Mouse (Mus musculus) CH12.LX (cell line): ENCODE results near the gene Lce3f. TPM values are rescaled to one million over a fixed set of nuclear protein-coding genes. Genes with fewer than 3 reads are reported as not detected.

Experiments used
- DNase-seq: peaks from one replicate; pipeline ENCODE4 v3.0.0-alpha.2; 2013; ENCODE audit errors: extremely low read depth
- H3K27ac ChIP-seq: 2 replicates; pipeline ENCODE4 v1.5.1; 2012; ENCODE audit warnings: low read depth, mild to moderate bottlenecking, control low read depth, moderate library complexity; ENCODE audit not compliant: insufficient read depth
- H3K27me3 ChIP-seq: replicated peaks from 2 replicates; pipeline ENCODE3; 2012; ENCODE audit warnings: inconsistent platforms
- H3K36me3 ChIP-seq, 2 experiments: replicated peaks in 1 of 2; 2 replicates each; pipeline versions ENCODE3 to v1.6.1; 2012; ENCODE audit warnings: inconsistent platforms in 1 of 2, low read length in 1 of 2, mild to moderate bottlenecking in 1 of 2, mixed read lengths in 1 of 2, moderate library complexity in 1 of 2; ENCODE audit not compliant: control insufficient read depth in 1 of 2, insufficient read depth in 1 of 2
- H3K4me1 ChIP-seq, 2 experiments: 2 replicates each; pipeline ENCODE4 v1.6.1; 2012; ENCODE audit warnings: inconsistent platforms in 1 of 2, moderate library complexity in 1 of 2; ENCODE audit not compliant: insufficient read depth in 2 of 2, control insufficient read depth in 1 of 2
- H3K4me2 ChIP-seq: 2 replicates; pipeline ENCODE4 v1.6.1; 2012; ENCODE audit warnings: low read depth, mild to moderate bottlenecking, control low read depth; ENCODE audit not compliant: poor library complexity, insufficient read depth, severe bottlenecking
- H3K4me3 ChIP-seq, 3 experiments: fragments of 150-350 bp in 1 of 3; sonication (generic) in 1 of 3; replicated peaks in 1 of 3; 2 replicates each; pipeline versions ENCODE3 to v1.5.1; 2011 to 2012; ENCODE audit warnings: low read depth in 2 of 3, low read length in 2 of 3, mild to moderate bottlenecking in 2 of 3, moderate library complexity in 2 of 3, control low read depth in 1 of 3, improper control_type of control experiment in 1 of 3, inconsistent platforms in 1 of 3, mixed read lengths in 1 of 3; ENCODE audit not compliant: poor library complexity in 1 of 3
- H3K79me2 ChIP-seq: replicated peaks from 2 replicates; pipeline ENCODE4 v1.6.1; 2012; ENCODE audit warnings: mild to moderate bottlenecking, moderate library complexity; ENCODE audit not compliant: control insufficient read depth, poor library complexity, insufficient read depth, severe bottlenecking; ENCODE audit errors: extremely low read depth
- H3K9ac ChIP-seq: 2 replicates; pipeline ENCODE4 v1.6.1; 2012; ENCODE audit warnings: low read depth, mild to moderate bottlenecking, control low read depth, moderate library complexity; ENCODE audit not compliant: insufficient read depth
- H3K9me3 ChIP-seq: replicated peaks from 2 replicates; pipeline ENCODE3; 2012; ENCODE audit warnings: low read length, inconsistent platforms, mixed read lengths
- CTCF ChIP-seq, 2 experiments: IDR thresholded peaks in 1 of 2; conservative IDR thresholded peaks in 1 of 2; 2 replicates each; pipeline ENCODE4 v1.5.1; 2011 to 2012; ENCODE audit warnings: low read depth in 2 of 2, low read length in 2 of 2, improper control_type of control experiment in 1 of 2, inconsistent platforms in 1 of 2, mild to moderate bottlenecking in 1 of 2, moderate library complexity in 1 of 2
- RAD21 ChIP-seq: IDR thresholded peaks from 2 replicates; pipeline ENCODE4 v1.6.1; 2011; ENCODE audit warnings: low read depth, mild to moderate bottlenecking, low read length, improper control_type of control experiment, moderate library complexity
- SMC3 ChIP-seq: IDR thresholded peaks from 2 replicates; pipeline ENCODE4 v1.6.1; 2011; ENCODE audit warnings: low read depth, low read length, improper control_type of control experiment
- USF1 ChIP-seq: IDR thresholded peaks from 2 replicates; pipeline ENCODE4 v1.6.1; 2014; ENCODE audit warnings: low read depth, mild to moderate bottlenecking, inconsistent platforms, low read length, improper control_type of control experiment
- dilution Hi-C: fragments of 300-500 bp; cut with MboI; formaldehyde crosslinking; loops from 2 replicates; pipeline ENCODE4 v1.14.3; 2020; ENCODE audit warnings: low sequenced_read_pairs; ENCODE audit not compliant: extremely low pct_unique_long_range_greater_than_20kb, extremely low pct_ligation_motif_present
- in situ Hi-C: fragments of 300-500 bp; cut with MboI; formaldehyde crosslinking; loops from 3 replicates; pipeline ENCODE4 v1.14.3; 2019; ENCODE audit warnings: low sequenced_read_pairs, low pct_ligation_motif_present, low pct_unique_long_range_greater_than_20kb, mixed read lengths
- polyA plus RNA-seq: library from polyadenylated mRNA; unstranded; fragments of >175 nt; gene quantifications from 2 replicates; pipeline ENCODE4 v1.2.1, GENCODE M21; 2012; ENCODE audit warnings: low read depth; ENCODE audit not compliant: insufficient read length
- total RNA-seq, 2 experiments: library from RNA; depleted of rRNA; stranded (reverse); fragments of 300-350 nt in 1 of 2; fragments of >200 nt in 1 of 2; gene quantifications; 2 replicates each; pipeline ENCODE4 v1.2.3; 2012 to 2014

The Lce3f gene
- total and polyA plus RNA-seq, 3 experiments = not detected

GRCm38 (mm10) chr3:93031450-93031849 lies 39.4 kb downstream of the Lce3f start:
- Histone ChIP-seq H3K4me1 (no peaks in the 10 kb centered on the region), H3K27me3 (no peaks in the 10 kb centered on the region), H3K4me2 (no peak overlapping the region), H3K4me3 (no peak overlapping the region), H3K36me3 (no peaks in the 10 kb centered on the region), H3K79me2 (no peaks in the 10 kb centered on the region), H3K9ac (no peak overlapping the region), H3K27ac (no peak overlapping the region), H3K9me3 (no peaks in the 10 kb centered on the region)
- dilution Hi-C loops (no loop called here), in situ Hi-C loops (no loop called here)
- peak; percentile 71 for DNase-seq
- TF ChIP-seq CTCF (conservative IDR thresholded peaks at IDR 0.05 in 1 of 2, IDR thresholded peaks at IDR 0.05 in 1 of 2; ENCODE audit: low read depth in 2 of 2, low read length in 2 of 2) (peak; percentile 73 to 78), SMC3 (peak; percentile 45), USF1 (no peak), RAD21 (peak; percentile 77)

Other genes with a start within 250 kb of the Lce3f start
- not detected in 2 replicates for gene Lce1g, start 239.9 kb upstream of the Lce3f start, total RNA-seq (2012; rRNA removed)
- gene Lce1g, start 239.9 kb upstream of the Lce3f start, total RNA-seq (2014; rRNA removed) = not detected in 2 replicates
- gene Lce1g, start 239.9 kb upstream of the Lce3f start, polyA plus RNA-seq = not detected in 2 replicates
- not detected in 2 replicates for gene Lce1h, start 227.2 kb upstream of the Lce3f start, total RNA-seq (2012; rRNA removed)
- not detected in 2 replicates for gene Lce1h, start 227.2 kb upstream of the Lce3f start, total RNA-seq (2014; rRNA removed)
- gene Lce1h, start 227.2 kb upstream of the Lce3f start, polyA plus RNA-seq = not detected in 2 replicates
- gene Lce1i, start 213.3 kb upstream of the Lce3f start, total RNA-seq (2012; rRNA removed) = not detected in 2 replicates
- not detected in 2 replicates for gene Lce1i, start 213.3 kb upstream of the Lce3f start, total RNA-seq (2014; rRNA removed)
- not detected in 2 replicates for gene Lce1i, start 213.3 kb upstream of the Lce3f start, polyA plus RNA-seq
- gene Lce1j, start 201.7 kb upstream of the Lce3f start, total RNA-seq (2012; rRNA removed) = not detected in 2 replicates
- gene Lce1j, start 201.7 kb upstream of the Lce3f start, total RNA-seq (2014; rRNA removed) = not detected in 2 replicates
- gene Lce1j, start 201.7 kb upstream of the Lce3f start, polyA plus RNA-seq = not detected in 2 replicates
- gene Lce1k, start 184.3 kb upstream of the Lce3f start, total RNA-seq (2012; rRNA removed) = not detected in 2 replicates
- not detected in 2 replicates for gene Lce1k, start 184.3 kb upstream of the Lce3f start, total RNA-seq (2014; rRNA removed)
- not detected in 2 replicates for gene Lce1k, start 184.3 kb upstream of the Lce3f start, polyA plus RNA-seq
- gene Kprp, start 165.0 kb upstream of the Lce3f start, total RNA-seq (2012; rRNA removed) = not detected in 2 replicates
- gene Kprp, start 165.0 kb upstream of the Lce3f start, total RNA-seq (2014; rRNA removed) = not detected in 2 replicates
- gene Kprp, start 165.0 kb upstream of the Lce3f start, polyA plus RNA-seq = not detected in 2 replicates
- gene Lce1l, start 140.9 kb upstream of the Lce3f start, total RNA-seq (2012; rRNA removed) = not detected in 2 replicates
- not detected in 2 replicates for gene Lce1l, start 140.9 kb upstream of the Lce3f start, total RNA-seq (2014; rRNA removed)
- gene Lce1l, start 140.9 kb upstream of the Lce3f start, polyA plus RNA-seq = not detected in 2 replicates
- gene 2310050C09Rik, start 122.0 kb upstream of the Lce3f start, total RNA-seq (2012; rRNA removed) = not detected in 2 replicates
- gene 2310050C09Rik, start 122.0 kb upstream of the Lce3f start, total RNA-seq (2014; rRNA removed) = not detected in 2 replicates
- gene 2310050C09Rik, start 122.0 kb upstream of the Lce3f start, polyA plus RNA-seq = not detected in 2 replicates
- gene Lce3a, start 66.0 kb upstream of the Lce3f start, total RNA-seq (2012; rRNA removed) = not detected in 2 replicates
- gene Lce3a, start 66.0 kb upstream of the Lce3f start, total RNA-seq (2014; rRNA removed) = not detected in 2 replicates
- gene Lce3a, start 66.0 kb upstream of the Lce3f start, polyA plus RNA-seq = not detected in 2 replicates
- gene Lce3b, start 59.2 kb upstream of the Lce3f start, total RNA-seq (2012; rRNA removed) = not detected in 2 replicates
- not detected in 2 replicates for gene Lce3b, start 59.2 kb upstream of the Lce3f start, total RNA-seq (2014; rRNA removed)
- not detected in 2 replicates for gene Lce3b, start 59.2 kb upstream of the Lce3f start, polyA plus RNA-seq
- gene Lce3c, start 47.7 kb upstream of the Lce3f start, total RNA-seq (2012; rRNA removed) = not detected in 2 replicates
- gene Lce3c, start 47.7 kb upstream of the Lce3f start, total RNA-seq (2014; rRNA removed) = not detected in 2 replicates
- gene Lce3c, start 47.7 kb upstream of the Lce3f start, polyA plus RNA-seq = not detected in 2 replicates
- not detected in 2 replicates for gene Lce3d, start 34.8 kb upstream of the Lce3f start, total RNA-seq (2012; rRNA removed)
- gene Lce3d, start 34.8 kb upstream of the Lce3f start, total RNA-seq (2014; rRNA removed) = not detected in 2 replicates
- gene Lce3d, start 34.8 kb upstream of the Lce3f start, polyA plus RNA-seq = not detected in 2 replicates
- gene Lce3e, start 25.2 kb upstream of the Lce3f start, total RNA-seq (2012; rRNA removed) = not detected in 2 replicates
- not detected in 2 replicates for gene Lce3e, start 25.2 kb upstream of the Lce3f start, total RNA-seq (2014; rRNA removed)
- not detected in 2 replicates for gene Lce3e, start 25.2 kb upstream of the Lce3f start, polyA plus RNA-seq
- not detected in 2 replicates for gene Crct1, start 23.5 kb downstream of the Lce3f start, total RNA-seq (2012; rRNA removed)
- not detected in 2 replicates for gene Crct1, start 23.5 kb downstream of the Lce3f start, total RNA-seq (2014; rRNA removed)
- gene Crct1, start 23.5 kb downstream of the Lce3f start, polyA plus RNA-seq = not detected in 2 replicates
- not detected in 2 replicates for gene Lce1m, start 26.8 kb downstream of the Lce3f start, total RNA-seq (2012; rRNA removed)
- gene Lce1m, start 26.8 kb downstream of the Lce3f start, total RNA-seq (2014; rRNA removed) = not detected in 2 replicates
- not detected in 2 replicates for gene Lce1m, start 26.8 kb downstream of the Lce3f start, polyA plus RNA-seq
- not detected in 2 replicates for gene Gm4858, start 76.6 kb downstream of the Lce3f start, total RNA-seq (2012; rRNA removed)
- gene Gm4858, start 76.6 kb downstream of the Lce3f start, total RNA-seq (2014; rRNA removed) = not detected in 2 replicates
- gene Gm4858, start 76.6 kb downstream of the Lce3f start, polyA plus RNA-seq = not detected in 2 replicates
- gene Crnn, start 152.6 kb downstream of the Lce3f start, total RNA-seq (2012; rRNA removed) = not detected in 2 replicates
- gene Crnn, start 152.6 kb downstream of the Lce3f start, total RNA-seq (2014; rRNA removed) = not detected in 2 replicates
- not detected in 2 replicates for gene Crnn, start 152.6 kb downstream of the Lce3f start, polyA plus RNA-seq
- not detected in 2 replicates for gene Flg2, start 205.1 kb downstream of the Lce3f start, total RNA-seq (2012; rRNA removed)
- gene Flg2, start 205.1 kb downstream of the Lce3f start, total RNA-seq (2014; rRNA removed) = not detected in 2 replicates
- not detected in 2 replicates for gene Flg2, start 205.1 kb downstream of the Lce3f start, polyA plus RNA-seq